Mouse (Mus musculus): Measurements from ENCODE around the gene Samd4b.

Samd4b gene

GRCm38 (mm10) chr7:28378769-28379651 is 218.9 kb downstream of the Samd4b start:
- in situ Hi-C loops (cut with MboI, MseI): no loop called here

- in situ Hi-C loops (cut with MboI, MseI): no loop called here
Observed at GRCm38 (mm10) chr7:28378066-28378690, 219.8 kb downstream of the Samd4b start.

GRCm38 (mm10) chr7:28377190-28378065 is 220.5 kb downstream of the Samd4b start:
- in situ Hi-C loops (cut with MboI, MseI): no loop called here

- in situ Hi-C loops (cut with MboI, MseI): no loop called here
Observed at GRCm38 (mm10) chr7:28376011-28376771, 221.8 kb downstream of the Samd4b start.

- in situ Hi-C loops (cut with MboI, MseI): no loop called here
Observed at GRCm38 (mm10) chr7:28375176-28375921, 222.6 kb downstream of the Samd4b start.

- in situ Hi-C loops (cut with MboI, MseI): no loop called here
Observed at GRCm38 (mm10) chr7:28374647-28375046, 223.3 kb downstream of the Samd4b start.

GRCm38 (mm10) chr7:28373891-28374495 is 224.0 kb downstream of the Samd4b start:
- in situ Hi-C loops (cut with MboI, MseI): no loop called here

- in situ Hi-C loops (cut with MboI, MseI): no loop called here
Observed at GRCm38 (mm10) chr7:28373131-28373581, 224.8 kb downstream of the Samd4b start.

- in situ Hi-C loops (cut with MboI, MseI): no loop called here
Observed at GRCm38 (mm10) chr7:28372251-28373108, 225.5 kb downstream of the Samd4b start, which contains the start of gene Plekhg2. Plekhg2 (minus strand) TSS chr7:28372599.

- in situ Hi-C loops (cut with MboI, MseI): no loop called here
Observed at GRCm38 (mm10) chr7:28371514-28371989, 226.4 kb downstream of the Samd4b start.

GRCm38 (mm10) chr7:28370977-28371513 is 226.9 kb downstream of the Samd4b start:
- in situ Hi-C loops (cut with MboI, MseI): no loop called here

GRCm38 (mm10) chr7:28370051-28370450 is 227.9 kb downstream of the Samd4b start:
- in situ Hi-C loops (cut with MboI, MseI): no loop called here

- in situ Hi-C loops (cut with MboI, MseI): no loop called here
Observed at GRCm38 (mm10) chr7:28368276-28368920, 229.5 kb downstream of the Samd4b start.

- in situ Hi-C loops (cut with MboI, MseI): no loop called here
Observed at GRCm38 (mm10) chr7:28367663-28368275, 230.2 kb downstream of the Samd4b start.

GRCm38 (mm10) chr7:28362441-28363060 is 235.4 kb downstream of the Samd4b start:
- in situ Hi-C loops (cut with MboI, MseI): no loop called here

GRCm38 (mm10) chr7:28361647-28362341 is 236.2 kb downstream of the Samd4b start:
- in situ Hi-C loops (cut with MboI, MseI): no loop called here

Data from T-helper 1 cell (primary cell).